Mouse (Mus musculus): Measurements from ENCODE around the gene Psen1.

DNA sequence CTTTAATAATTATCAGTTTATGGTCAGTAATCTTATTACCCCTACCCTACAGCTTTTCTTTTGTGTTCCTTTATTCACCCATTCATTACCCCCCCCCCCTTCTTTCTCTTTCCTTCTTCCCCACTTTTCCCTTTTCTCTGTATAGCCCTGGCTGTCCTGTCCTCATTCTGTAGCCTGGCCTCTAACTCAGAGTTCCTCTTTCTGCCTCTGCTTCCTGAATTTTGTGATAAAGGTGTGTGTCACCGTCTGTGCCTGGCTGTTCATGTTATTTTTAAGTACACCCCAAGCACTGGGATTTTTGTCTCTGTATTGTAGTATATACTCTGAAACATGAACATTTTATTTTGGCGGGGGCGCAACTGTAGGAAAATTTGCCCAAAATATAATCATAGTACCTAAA is 37.6 kb upstream of the Psen1 start:
- TF ChIP-seq POLR2A (IDR thresholded peaks at IDR 0.05; ENCODE audit: low read depth, low read length) (no peak), CTCF (IDR thresholded peaks at IDR 0.05; ENCODE audit: extremely low read depth, insufficient read depth, insufficient read length, insufficient replicate concordance) (no peak)

Measured in spleen, adult 2 months (tissue).